Mouse (Mus musculus): ENCODE results near the gene Utp11. TPM values are rescaled to one million over a fixed set of nuclear protein-coding genes. Genes with fewer than 3 reads are reported as not detected.

The Utp11 gene
- polyA plus RNA-seq (2014; fragmentation: Illumina TruSeq; extraction: RNeasy Lipid Tissue Mini Kit (QIAGEN cat#74804); ENCODE audit: low read depth, low replicate concordance): 91.4 TPM

DNA sequence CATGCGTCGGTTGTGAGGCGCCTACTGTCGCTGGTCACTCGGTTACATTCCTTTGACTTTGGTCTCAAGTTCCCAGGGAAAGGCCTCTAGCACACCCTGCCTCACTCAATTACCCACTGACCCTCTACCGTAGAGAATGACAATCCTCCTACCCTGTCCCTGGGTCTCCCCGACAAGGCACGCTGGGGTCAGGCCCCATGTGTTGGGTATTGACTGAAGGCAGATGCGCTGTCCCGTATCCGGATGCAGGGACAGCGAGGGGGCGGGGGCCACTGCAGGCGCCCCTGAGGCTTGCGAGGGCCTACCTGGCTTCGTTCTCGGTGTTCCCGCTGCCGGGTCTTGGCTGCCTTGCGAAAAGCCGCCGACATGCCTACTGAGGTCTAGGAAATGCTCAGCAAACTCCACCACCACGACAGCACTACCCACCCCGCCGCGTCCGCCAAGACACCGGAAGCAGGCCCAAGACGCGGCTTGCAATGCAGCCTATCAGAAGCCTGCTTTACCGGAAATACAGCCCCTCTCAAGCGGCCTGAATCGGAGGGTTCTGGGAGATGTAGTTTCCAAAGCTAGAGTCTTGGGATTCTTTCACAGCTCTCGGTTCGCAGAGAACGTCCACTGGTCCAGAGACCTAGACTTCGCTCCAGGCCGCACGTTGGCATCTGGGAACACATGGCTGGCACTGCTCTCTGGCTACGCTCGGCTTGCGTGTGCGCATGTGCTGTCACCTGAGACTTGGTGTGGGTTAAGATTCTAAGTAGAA, at the start of gene Utp11:
Utp11 (minus strand) TSS at position 466 of the 760 bp plus-strand sequence.

DNA sequence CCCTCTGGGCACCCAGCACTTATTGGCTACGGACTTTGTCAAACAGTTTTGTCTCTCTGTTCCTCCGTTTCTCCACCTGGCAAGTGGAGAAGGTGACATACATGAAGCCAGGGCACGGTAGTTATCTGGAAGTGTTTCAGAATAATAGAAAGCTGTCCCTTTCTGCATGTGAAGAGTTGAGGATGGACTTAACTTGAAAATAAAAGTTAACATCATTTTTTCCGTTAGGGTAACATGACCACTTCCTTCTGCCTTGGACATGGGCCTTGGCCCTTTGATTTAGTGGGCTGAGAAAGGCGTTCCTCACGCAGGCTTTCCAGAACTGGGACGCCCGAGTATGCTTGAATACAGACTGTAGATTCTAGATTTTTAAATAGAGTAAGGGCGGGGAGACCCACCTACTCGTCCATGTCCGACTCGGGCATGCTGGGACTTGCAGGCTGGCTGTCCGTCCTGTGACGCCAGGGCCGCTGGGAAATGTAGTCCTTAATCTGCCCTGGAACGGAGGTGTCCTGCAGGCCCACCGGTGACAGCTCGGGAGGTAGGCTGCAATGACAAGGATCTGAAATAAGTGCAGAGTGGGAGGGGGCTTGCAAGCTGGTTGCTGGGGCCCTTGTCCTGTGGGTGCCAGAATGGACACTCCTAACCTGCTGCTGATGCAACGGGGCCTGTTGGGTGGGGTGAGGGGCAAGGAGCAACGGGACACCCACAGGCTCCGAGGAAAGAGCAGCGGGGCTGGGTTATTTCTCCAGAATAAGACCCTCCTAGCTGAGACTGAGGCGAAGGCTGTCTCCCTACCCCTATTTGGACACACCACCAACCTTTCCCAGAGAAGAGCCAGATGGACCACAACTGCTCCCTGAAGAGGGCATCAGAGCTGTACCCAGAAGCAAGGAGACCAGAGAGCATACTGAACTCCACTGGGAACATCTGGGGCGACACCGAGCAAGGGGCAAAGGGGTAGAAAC, 48.3 kb upstream of the Utp11 start, which contains the start of gene Inpp5b:
Inpp5b (plus strand) TSS at position 475 of the 968 bp plus-strand sequence.

DNA sequence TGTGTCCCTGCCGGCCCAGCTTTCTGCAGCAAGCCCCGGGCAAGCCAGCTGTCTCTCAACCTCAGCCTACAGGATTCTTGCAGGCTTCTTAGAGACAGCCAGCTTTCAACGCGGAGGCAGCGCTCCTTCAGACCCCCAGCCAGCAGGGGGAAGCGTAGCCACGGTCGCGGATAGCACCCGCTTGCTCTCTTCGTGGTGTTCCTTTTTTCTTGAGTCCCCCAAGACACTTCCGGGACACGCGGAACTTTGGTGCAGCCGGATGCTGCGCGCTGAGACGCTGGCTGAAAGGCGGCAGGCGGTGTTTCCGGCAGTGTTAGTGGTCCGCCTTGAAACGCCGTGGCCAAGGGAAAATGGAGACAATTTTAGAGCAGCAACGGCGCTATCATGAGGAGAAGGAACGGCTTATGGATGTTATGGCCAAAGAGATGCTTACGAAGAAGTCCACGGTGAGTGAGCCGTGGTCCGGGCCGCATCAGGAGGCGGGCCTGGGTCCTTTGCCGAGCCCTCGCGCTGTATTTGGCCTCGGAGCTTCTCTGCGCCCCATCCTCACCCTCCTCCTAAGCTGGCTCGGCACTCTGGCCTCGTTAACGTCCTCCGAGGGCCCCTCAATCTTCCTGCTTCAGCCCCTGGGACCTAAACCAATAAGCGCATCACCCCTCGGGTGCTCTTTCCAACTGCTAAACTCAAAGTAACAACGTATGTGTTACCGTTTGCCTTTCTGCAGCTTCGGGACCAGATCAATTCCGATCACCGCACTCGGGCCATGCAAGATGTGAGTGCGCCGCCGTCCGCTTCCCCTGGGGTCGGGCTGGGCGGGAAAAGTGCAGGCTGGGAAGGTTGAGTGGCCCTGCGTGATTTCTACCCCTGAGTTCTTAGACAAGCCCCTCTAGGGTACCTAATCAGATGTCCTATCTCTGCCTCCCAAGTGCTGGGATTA, 21.4 kb upstream of the Utp11 start, which contains the start of gene Sf3a3:
Sf3a3 (plus strand) TSS at position 232 of the 937 bp plus-strand sequence.

DNA sequence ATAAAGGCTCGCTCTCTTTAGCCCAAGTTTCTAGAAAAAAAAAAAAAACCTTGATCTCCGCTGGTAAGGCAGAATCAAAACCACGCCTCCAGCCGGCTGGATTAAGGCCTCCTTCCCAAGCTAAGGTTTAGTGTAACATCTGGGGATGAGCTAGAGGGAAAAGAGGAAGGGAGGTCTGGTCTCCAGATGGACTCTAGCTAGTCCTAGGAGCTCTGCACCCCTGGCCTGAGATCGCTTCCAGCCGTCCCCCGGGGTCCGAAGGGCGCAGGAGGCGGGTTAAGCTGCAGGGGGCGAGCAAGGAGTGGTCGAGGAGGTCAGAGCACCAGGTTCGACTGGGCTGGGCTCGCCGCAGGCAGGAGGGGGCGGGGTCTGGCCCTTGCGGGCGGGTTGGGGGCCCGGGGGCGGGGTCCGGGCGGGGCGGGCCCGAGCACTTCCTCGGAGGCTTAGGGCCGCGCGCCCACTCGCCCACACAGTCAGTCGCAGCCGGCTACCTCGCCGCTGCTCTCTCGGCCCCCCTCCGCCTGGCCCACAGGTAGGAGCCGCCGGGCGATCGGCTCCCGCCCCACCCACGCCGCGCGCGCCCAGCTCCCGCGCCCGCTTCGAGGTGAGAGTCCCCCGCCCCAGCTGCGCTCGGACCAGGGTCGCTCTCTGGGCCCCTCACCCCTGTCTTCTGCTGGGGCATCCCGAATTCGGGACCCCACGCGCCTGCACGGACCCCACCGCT, 7.0 kb upstream of the Utp11 start, which contains the start of gene Fhl3:
Fhl3 (plus strand) TSS at position 454 of the 724 bp plus-strand sequence.

DNA sequence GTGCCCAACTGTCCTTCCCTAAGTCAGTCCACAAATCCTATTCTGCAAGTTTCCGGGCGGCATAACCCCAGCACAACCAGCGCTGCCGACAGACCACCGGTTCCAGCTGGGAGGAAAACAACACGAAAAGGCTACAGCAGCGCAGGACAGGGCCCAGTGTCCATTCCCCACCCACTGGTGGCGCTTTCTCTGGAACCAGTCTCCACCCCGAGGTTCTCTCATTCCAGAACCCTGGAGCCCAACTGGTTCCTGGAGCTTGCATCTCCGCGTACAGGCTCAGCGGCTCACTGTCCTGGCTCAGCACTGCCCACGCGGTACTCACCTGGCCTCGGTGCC, 36.9 kb downstream of the Utp11 start, which contains the start of gene Pou3f1:
Pou3f1 (plus strand) TSS at position 290 of the 336 bp plus-strand sequence.

Other genes starting within 250 kb of the Utp11 start
- gene 3100002H09Rik, start 82.8 kb downstream of the Utp11 start, polyA plus RNA-seq (2014; fragmentation: Illumina TruSeq; extraction: RNeasy Lipid Tissue Mini Kit (QIAGEN cat#74804); ENCODE audit: low read depth, low replicate concordance): not detected
- gene Pou3f1, start 36.8 kb downstream of the Utp11 start, polyA plus RNA-seq (2014; fragmentation: Illumina TruSeq; extraction: RNeasy Lipid Tissue Mini Kit (QIAGEN cat#74804); ENCODE audit: low read depth, low replicate concordance): not detected
- gene Fhl3, start 7.1 kb upstream of the Utp11 start, polyA plus RNA-seq (2014; fragmentation: Illumina TruSeq; extraction: RNeasy Lipid Tissue Mini Kit (QIAGEN cat#74804); ENCODE audit: low read depth, low replicate concordance): not detected
- 33.8 TPM for gene Sf3a3, start 21.2 kb upstream of the Utp11 start, polyA plus RNA-seq (2014; fragmentation: Illumina TruSeq; extraction: RNeasy Lipid Tissue Mini Kit (QIAGEN cat#74804); ENCODE audit: low read depth, low replicate concordance)
- 17.5 TPM for gene Inpp5b, start 48.2 kb upstream of the Utp11 start, polyA plus RNA-seq (2014; fragmentation: Illumina TruSeq; extraction: RNeasy Lipid Tissue Mini Kit (QIAGEN cat#74804); ENCODE audit: low read depth, low replicate concordance)
- 15.1 TPM for gene Mtf1, start 108.5 kb upstream of the Utp11 start, polyA plus RNA-seq (2014; fragmentation: Illumina TruSeq; extraction: RNeasy Lipid Tissue Mini Kit (QIAGEN cat#74804); ENCODE audit: low read depth, low replicate concordance)
- gene Yrdc, start 157.1 kb upstream of the Utp11 start, polyA plus RNA-seq (2014; fragmentation: Illumina TruSeq; extraction: RNeasy Lipid Tissue Mini Kit (QIAGEN cat#74804); ENCODE audit: low read depth, low replicate concordance): 21.5 TPM
- 1.2 TPM for gene 1110065P20Rik, start 157.6 kb upstream of the Utp11 start, polyA plus RNA-seq (2014; fragmentation: Illumina TruSeq; extraction: RNeasy Lipid Tissue Mini Kit (QIAGEN cat#74804); ENCODE audit: low read depth, low replicate concordance)
- 0.25 TPM for gene Maneal, start 168.6 kb upstream of the Utp11 start, polyA plus RNA-seq (2014; fragmentation: Illumina TruSeq; extraction: RNeasy Lipid Tissue Mini Kit (QIAGEN cat#74804); ENCODE audit: low read depth, low replicate concordance)
- not detected for gene Epha10, start 187.3 kb upstream of the Utp11 start, polyA plus RNA-seq (2014; fragmentation: Illumina TruSeq; extraction: RNeasy Lipid Tissue Mini Kit (QIAGEN cat#74804); ENCODE audit: low read depth, low replicate concordance)
- 7.7 TPM for gene 9930104L06Rik, start 243.4 kb upstream of the Utp11 start, polyA plus RNA-seq (2014; fragmentation: Illumina TruSeq; extraction: RNeasy Lipid Tissue Mini Kit (QIAGEN cat#74804); ENCODE audit: low read depth, low replicate concordance)
- 26.0 TPM for gene Cdca8, start 245.7 kb upstream of the Utp11 start, polyA plus RNA-seq (2014; fragmentation: Illumina TruSeq; extraction: RNeasy Lipid Tissue Mini Kit (QIAGEN cat#74804); ENCODE audit: low read depth, low replicate concordance)